Mouse (Mus musculus) kidney, postnatal 10 days (tissue): ENCODE measurements around the gene Anln.
A peak's percentile ranks its signal among the peaks of the same experiment; 100 is the strongest.
"Not testable (repeated sequence)": the region's sequence is repeated elsewhere in the genome, so short reads cannot be mapped to it uniquely, and the experiment has no call there.

Experiments
- DNase-seq: peaks from one replicate; pipeline ENCODE4 v3.0.0; 2021; ENCODE audit warnings: mixed read lengths

Gene Anln

DNA sequence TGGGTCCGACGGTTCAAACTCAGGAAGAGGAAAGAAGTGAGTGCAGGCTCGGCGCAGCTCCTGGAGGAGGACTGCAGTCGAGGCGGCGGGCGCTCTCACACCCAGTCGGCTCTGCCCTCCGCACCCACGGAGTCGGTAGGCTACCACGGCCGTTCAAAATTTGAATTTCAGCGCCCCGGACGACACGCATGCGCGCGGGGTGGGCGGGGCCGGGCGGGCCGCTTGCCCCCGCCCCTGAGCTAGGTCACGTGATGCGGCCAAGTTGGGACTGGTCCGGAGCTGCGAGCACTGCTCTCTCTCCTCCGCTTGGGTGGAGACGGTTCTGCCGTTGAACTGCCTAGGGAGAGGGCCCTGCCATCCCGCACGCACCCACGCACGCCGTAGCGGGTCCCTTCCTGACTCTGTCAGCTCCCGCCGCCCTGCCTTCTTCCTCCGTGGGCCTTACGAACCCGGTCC, at the start of gene Anln:
Anln (minus strand) TSS at position 168 of the 456 bp plus-strand sequence.
- DNase-seq = peak; percentile 97

DNA sequence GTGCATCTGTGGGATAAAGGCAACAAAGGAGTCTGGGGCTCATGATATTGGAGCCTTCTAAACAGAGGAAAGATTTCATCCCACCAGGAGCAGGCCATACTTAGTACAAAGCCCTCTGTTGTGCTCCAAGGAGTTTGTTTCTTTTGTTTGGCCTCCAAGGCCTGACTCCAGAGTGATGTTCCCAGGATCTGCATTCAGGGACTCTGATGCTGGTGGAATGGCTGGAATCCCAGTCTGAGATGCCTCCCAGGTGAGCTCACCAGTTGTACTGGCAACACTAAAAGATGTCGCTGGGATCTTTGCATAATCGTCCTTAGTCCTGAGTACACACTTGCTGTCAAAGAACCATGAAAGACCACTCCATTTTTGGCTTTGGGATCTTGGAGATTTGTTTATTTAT, 45.1 kb upstream of the Anln start:
- no peak for DNase-seq

DNA sequence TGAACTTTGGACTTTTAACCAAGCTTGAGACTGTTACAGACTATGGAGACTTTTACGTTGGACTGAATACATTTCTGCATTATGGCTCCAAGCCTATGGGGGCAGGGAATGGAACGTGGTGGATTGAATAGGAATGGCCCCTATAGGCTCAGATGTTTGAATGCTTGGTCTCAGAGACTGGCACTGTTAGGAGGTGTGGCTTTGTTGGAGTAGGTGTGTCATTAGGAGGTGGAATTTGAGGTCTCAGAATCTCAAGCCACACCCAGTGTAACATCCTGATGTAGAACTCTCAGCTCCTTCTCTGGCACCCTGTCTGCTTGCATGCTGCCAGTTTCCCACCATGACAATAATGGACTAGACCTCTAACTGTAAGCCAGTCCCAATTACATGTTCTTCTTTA, 44.2 kb upstream of the Anln start:
- no peak for DNase-seq

DNA sequence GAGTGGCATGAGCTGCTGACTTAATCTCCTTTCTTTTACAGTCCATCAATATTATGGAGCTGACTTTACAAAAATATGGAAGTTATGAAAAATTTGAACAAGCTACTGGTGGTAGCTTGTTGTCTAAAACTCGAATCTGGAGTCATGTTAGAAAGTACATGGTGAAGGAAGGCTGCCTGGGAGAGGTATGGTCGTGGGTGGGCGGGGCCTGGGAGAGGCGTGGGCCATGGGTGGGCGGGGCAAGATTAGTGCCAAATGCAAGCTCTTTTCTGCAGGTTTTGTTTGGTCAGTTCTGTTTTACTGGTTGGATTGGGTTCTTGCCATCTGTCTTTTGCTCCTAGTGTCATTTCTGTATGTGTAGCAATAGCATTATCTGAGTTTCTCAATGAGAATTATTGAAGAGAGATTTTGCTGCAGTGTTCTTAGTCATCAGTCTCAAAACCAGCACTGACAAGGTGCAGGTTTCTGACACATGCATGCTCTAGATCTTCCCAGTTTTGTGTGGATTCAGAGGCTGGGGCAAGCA, 41.4 kb upstream of the Anln start:
- DNase-seq = peak; percentile 40

DNA sequence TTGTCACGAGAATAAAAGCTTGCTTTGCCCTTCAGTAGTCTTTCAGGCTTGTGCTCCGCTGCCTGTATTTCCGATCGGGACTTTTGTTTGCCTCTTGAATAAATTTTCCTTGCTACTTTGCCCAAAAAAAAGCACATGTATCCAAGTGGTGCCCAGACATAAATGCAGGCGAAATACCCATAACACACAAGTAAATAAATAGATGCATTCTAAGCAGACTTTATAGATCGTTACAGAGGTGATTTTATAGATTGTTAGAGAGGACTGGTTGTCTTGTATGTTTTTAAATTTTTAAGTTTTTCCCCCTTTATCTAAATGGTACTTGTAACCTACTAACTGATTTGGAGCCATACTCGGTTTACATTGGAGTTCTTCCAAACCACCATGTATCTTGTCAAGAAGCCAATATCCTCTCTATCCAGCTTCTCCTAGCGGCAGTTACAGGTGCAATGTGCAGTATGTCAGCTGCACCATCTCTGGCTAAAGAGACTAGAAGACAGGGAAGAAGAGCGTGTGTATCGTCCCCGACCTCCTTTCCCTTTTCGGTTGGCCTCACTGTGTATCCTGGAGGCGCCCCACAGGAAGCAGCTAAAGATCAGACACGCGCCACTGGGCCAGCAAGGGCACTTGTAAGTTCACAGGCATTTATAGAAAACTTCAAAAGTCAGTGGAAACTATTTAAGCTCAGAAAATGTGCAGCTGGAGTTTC, 40.7 kb upstream of the Anln start:
- peak; percentile 57 for DNase-seq

DNA sequence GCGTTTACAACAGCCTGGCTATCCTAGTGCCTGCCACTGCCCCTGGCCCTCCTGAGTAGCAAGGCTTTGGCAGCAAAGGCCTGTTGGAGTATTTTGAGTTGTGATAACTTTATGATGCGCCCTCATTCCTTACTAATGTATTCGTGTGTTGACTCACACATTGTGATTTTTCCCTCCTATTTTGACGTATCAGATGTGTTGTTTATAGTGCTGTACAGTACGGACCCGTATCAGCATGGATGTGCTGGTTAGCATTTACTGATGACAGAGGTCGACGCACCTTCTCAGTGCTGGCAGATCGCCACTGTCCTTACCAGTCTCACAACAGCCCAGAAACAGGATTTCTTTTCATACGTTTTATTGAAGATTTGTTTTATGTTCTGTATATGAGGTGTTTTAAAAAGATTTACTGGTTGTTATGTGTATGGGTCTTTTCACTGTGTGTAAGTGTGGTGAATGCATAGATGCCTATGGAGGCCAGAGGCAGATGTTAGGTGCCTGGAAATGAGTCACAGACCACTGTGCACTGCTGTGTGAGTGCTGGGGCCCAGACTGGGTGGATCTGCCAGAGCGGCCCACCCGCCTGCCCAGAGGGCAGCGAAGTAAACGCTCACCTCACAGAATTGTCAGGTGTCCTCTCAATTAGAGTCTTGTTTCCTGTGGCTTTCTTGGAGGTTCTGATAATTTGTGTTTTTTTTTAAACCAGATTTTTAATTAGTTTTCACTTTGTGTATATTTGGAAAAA, 39.9 kb upstream of the Anln start:
- DNase-seq = no peak

DNA sequence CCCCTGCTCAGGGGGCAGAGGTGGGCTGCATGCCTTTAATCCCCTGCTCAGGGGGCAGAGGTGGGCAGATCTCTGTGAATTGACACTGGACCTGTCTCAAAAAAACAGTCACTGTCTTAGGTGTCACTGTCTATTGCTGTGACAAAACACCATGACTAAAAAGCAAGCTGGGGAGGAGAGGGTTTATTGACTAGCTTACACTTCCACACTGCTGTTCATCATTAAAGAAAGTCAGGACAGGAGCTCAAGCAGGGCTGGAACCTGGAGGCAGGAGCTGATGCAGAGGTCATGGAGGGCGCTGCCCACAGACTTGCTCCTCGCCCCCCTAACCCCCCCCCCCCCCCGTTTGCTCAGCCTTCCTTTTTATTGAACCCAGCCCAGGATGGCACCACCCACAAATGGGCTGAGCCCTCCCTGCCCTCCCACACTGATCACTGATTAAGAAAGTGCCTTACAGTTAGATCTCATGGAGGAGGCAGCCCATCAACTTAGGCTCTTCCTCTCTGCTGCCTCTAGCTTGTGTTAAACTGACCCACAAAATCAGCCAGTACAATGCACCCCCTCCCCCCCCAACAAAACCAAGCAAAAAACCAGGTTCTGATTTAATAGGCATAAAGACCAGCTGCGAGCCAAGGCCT, 39.2 kb upstream of the Anln start:
- DNase-seq = no peak

DNA sequence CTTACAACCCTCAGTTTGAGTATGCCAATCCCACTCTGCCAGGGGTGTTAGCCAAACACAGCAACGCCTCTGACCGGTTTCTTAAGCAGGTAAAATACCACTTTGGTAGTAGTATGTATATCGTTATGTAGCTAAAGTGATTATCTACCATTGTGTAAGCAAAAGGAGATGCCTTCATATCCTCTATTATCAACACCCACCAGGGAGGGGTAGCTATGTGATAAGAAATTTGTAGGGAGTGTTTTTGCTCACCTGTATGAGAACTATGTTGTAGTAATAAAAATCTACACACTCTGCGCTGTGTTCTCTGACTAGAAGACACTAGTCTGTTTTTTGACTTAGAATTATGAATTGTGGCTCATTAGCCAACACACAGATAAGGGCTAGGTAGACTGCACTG, 35.7 kb upstream of the Anln start:
- no peak for DNase-seq

DNA sequence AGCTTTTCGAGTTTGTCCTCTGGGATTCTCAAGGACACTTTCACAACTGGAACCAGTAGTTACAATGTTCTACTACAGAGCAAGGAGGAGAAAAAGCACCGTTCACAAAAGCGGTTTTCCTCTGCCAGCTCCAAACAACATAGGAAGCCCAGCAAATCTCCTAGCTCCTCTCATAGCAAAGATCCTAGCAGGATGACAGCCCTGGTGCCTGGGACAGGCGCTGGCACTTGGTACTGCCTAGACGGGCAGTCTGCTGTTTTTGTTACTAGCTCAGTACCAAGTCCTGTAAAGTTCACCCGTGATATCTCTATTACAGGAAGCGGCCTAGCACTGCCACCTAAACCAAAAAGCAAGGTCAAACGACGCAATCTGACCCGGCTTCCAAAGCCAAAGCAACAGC, 35.2 kb upstream of the Anln start:
- DNase-seq = no peak

DNA sequence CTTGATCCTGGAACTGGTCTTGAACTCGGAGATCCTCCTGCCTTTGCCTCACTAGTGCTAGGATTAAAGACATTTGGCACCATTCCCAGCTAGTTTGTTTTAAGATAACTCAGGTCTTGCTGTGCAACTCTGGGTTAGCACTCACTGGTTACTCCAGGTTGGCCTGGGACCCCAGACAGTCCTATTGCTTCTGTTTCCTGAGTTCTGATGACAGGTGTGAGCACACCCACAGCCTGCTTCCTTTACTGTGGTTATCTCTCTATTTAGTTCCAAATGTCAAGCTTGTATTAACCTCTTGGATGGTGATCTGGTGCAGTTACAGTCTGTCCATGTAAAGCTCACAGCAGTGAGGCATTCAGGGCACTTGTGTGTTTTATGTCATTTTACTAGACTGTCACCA, 34.5 kb upstream of the Anln start:
- no peak for DNase-seq

DNA sequence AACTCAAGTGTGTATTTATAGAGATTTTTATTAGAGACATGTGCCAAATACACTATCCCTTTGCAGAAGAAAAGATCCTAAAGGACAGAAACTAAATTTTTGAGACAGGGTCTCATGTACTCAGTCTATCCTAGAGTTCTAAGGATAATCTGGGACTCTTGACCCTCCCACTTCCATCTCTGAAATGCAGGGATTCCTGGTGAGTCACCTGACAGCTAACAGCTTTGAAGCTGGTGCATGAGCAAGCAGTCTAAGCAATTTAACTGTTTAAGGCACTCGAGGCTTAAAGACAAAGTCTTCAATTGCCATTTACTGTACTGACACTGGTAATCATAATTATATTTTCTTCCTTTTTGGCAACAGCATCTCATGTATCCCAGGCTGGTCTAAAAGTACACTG, 33.6 kb upstream of the Anln start:
- no peak for DNase-seq

DNA sequence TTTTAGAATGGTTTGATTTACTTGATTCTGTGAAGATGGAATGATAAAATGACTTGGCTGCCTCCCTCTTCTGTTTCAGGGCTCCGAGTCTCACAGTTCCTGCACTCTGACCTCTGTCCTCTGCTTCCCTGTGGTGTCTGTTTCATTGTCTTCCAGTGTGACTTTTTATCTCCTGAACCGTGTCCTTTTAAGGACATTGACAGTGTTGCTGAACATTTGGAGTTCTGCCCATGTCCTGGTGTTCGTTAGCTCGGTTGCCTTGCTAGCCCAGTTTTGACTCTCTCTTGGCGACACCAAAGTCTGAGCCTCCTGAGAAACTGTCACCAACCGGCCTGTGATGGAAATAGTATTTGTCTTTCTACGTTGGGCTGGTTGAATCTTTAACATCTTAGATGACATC, 31.5 kb upstream of the Anln start:
- DNase-seq = no peak

DNA sequence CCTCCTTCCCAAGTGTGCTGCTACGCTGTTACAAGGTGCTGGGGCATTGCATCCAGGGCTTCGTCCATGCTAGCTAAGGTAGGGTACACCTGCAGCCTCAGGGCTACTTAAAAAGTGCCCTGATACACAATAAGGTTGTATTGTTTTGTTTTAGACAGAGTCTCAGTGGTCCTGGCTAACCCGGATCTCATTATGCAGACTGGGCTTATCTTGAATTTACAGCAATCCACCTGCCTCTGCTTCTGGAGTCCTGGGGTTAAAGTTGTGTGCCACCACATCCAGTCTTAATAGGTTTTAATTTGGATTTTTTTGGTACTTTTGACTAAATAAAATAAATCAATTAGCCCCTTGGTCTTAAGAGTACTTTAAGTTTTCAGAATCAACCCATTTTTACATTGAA, 30.9 kb upstream of the Anln start:
- DNase-seq = no peak

DNA sequence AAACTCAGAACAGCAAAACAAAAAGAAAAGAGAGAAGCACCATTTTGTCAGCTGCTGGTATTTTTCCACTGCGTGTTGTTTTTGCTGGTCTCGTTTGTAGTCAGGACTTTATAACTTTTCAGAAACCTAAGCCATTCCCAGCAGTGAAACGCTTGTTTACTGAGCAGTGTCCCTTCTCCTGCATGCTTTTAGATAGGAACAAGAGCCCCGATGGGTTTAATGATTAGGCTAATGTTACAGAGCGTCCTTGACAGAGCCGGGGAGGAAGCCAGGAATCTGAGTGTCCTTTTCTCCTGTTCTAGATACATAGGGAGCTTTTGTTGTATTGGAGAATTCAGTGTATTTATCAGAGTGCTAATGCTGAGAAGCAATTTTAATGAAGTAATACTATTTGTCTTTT, 28.6 kb upstream of the Anln start:
- no peak for DNase-seq

DNA sequence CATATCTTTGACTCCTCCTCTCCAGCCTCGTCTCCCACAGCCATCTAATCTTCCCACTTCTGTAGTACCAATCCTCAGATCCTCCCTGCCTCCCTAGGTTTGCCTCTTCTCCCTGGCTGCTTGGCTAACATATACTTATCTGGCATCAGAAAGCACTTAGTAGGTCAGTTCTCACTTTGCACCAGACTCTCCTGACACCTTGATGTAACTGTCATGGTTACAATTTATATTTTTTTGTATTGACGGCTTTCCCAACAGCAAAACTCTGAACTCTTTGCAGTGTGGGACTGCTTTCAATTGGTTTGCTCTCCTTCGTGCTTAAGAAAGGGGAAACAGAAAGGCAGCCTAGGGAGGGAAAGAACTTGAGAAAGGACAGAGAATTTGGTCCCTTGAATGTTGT, 27.2 kb upstream of the Anln start:
- DNase-seq = no peak

DNA sequence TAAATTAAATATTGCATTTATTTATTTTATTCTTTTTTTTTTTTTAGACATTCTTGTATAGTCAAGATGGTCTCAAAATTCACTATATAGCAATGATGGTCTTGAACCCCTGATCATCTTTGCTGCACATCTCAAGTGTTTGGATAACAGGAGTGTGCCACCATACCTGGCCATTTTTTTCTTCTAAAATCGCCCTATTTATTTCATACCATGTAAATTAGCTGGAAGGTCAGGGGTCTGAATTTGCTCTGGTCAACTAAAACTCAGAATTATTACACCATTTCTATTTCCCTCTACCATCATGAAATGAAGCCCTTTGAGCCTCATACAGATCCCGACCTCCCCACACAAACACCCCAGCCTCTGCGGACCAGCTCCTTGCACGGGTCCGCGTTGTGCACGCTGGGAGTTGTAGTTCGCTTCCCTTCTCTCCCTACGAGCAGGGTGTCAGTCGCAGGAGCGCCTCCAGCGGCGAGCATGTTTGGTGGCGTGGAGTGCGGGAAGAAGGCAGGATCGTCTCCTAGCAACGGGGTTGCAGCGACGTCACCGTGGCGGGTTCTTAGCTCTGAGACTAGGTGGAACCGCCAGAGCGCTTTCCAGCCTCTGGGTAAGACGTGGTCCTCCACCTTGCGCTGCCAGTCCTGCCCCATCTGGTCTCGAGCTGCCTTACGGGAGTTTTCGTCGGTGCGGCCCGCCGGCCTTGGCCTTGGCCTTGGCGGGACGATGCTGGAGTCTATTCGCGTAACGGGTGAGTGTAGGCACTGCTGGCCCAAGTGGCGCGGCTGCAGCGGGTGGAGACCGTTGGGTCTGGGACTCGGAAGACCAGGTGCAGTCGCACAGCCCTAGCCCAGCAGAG, 22.2 kb upstream of the Anln start, which contains the start of gene 9530077C05Rik:
9530077C05Rik (plus strand) TSS at position 512 of the 856 bp plus-strand sequence.
- peak; percentile 98 for DNase-seq

DNA sequence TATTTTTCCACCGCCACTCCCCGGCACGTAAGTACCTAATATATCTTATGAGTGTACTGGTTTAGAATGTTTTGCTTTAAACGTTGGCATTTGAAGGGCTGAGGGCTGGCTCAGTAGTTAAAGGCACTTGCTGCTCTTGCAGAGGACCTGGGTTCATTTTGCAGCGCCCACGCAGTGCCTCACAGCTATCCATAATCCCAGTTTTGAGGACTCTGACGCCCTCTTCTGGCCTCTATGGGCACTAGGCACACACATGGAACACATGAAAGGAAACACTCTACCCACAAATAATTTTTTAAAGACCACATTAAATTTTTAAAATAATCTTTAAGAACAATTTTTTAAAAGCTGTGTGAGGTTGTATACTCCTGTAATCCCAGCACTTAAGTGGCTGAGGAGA, 20.5 kb upstream of the Anln start:
- DNase-seq = no peak

DNA sequence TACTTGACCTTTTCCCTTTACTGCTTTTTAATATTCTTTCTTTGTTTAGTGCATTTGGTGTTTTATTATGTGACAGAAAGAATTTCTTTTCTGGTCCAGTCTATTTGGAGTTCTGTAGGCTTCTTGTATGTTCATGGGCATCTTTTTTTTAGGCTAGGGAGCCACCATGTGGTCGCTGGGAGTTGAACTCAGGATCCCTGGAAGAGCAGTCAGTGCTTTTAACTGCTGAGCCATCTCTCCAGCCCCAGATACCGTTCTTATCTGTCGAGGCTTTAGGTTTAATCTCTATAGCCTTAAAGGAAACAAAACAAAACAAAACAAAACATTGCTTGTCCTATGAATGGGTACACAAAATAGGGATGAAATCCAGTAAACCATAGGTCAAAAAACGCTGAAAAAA, 19.4 kb upstream of the Anln start:
- DNase-seq = not testable (repeated sequence)

DNA sequence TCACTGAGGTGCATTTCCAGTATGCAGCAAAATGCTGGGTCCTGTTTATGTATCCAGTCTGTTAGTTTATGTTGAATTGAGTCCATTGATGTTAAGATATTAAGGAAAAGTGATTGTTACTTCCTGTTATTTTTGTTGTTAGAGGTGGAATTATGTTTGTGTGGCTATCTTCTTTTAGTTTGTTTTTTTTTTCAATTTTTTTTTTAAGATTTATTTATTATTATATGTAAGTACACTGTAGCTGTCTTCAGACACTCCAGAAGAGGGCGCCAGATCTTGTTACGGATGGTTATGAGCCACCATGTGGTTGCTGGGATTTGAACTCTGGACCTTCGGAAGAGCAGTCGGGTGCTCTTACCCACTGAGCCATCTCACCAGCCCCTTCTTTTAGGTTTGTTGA, 18.6 kb upstream of the Anln start:
- DNase-seq = not testable (repeated sequence)

DNA sequence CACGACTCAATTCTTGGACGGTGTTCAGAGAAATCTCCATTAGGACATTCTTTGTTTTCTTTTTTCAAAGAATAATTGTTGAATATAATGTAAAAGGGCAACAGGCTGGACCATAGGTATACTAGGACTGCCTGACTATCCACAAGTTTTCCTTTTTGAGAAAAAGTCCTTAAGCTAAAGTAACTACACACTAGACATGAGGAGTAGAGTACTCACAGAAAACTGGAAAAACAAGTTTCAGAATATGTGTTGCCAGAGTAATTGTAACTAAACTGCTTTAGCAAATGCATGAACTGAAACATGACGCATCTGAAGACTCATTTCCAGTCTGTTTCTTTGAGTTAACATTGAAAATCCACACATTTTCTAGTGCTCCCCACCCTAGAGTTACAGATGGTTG, 16.4 kb upstream of the Anln start:
- no peak for DNase-seq

DNA sequence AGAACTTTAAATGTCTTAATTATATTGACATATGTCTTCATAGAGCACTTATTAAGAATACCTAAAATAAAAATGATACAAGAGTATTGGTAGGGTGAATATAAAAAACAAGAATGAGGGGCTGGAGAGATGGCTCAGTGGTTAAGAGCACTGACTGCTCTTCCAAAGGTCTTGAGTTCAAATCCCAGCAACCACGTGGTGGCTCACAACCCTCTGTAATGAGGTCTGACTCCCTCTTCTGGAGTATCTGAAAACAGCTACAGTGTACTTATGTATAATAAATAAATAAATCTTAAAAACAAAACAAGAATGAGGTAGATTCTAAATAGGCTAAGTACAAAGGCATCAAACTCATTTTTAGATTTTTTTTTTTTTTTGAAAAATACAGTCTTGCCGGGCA, 14.5 kb upstream of the Anln start:
- DNase-seq = not testable (repeated sequence)

DNA sequence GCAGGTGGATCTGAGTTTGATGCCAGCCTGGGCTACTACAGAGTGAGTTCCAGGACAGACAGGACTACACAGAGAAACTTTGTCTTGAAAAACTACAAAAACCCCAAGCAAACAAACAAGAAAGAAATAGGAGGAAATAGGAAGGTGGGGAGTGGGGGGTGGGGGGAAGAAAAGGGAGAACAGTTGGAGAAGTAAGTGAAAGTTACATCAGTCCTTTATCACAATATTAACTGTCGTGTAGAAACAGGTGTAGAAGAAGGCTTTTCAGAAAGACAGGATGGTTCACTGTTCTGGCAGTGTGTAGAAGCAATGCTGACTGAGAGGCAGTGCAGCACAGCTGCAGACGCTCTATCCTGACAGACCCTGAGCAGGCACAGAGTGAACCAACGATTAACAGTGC, 14.0 kb upstream of the Anln start:
- no peak for DNase-seq

DNA sequence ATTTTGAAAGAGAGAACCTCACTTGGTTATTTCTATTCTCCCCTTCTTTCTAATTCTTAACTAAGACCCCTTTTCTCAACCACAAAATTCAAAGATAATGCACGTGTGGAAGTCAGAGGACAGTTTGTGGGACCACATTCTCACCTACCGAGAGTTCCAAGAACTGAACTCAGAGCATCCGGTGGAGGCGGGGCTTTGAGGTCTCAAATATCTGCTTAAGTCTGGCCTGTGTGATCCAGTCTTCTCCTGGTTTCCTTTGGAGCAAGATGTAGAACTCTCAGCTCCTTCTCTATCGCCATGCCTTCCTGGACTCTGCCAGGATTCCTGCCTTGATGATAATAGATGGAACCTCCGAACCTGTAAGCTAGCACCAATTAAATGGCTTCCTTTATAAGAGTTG, 13.0 kb upstream of the Anln start:
- DNase-seq = no peak
